Mouse (Mus musculus) olfactory bulb, adult 2 months (tissue): ENCODE data around the gene Ccdc3.

Experiments used
- CTCF ChIP-seq: fragments of 200-500 bp; IDR thresholded peaks from 2 replicates; pipeline ENCODE4 v1.5.1; 2012; ENCODE audit warnings: low read depth, mild to moderate bottlenecking, low read length, moderate library complexity; ENCODE audit not compliant: insufficient read depth
- POLR2A ChIP-seq: fragments of 200-500 bp; IDR thresholded peaks from 2 replicates; pipeline ENCODE4 v1.6.1; 2012; ENCODE audit warnings: mild to moderate bottlenecking, low read depth, low read length, moderate library complexity; ENCODE audit not compliant: insufficient read depth

DNA sequence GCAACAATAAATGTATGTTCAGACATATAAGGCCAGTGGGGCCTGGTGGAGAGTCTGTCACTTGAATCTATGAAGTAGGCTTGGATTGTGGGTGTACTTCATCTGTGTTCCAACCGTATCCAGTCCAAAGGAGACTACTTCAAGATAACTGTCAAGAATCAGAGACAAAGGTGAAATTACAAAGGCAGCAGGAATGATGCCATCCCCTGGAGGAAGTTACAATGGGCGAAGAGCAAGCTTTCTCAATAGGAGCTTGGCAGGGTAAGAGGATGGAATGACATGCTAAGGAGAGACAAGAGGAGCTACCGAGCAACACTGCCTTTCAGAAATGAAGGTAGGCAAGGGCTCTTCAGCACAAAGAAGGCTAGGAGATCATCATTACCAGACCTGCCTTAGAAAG is 69.1 kb downstream of the Ccdc3 start:
- no peak for TF ChIP-seq POLR2A
- no peak for TF ChIP-seq CTCF
